Mouse (Mus musculus): ENCODE measurements around the gene Mcf2. TPM values are rescaled to one million over a fixed set of nuclear protein-coding genes. Genes with fewer than 3 reads are reported as not detected.

Gene Mcf2
- polyA plus RNA-seq (2015; fragmentation: Illumina TruSeq; extraction: RNeasy Lipid Tissue Mini Kit (QIAGEN cat#74804); ENCODE audit: insufficient read depth, low replicate concordance) = 0.83 TPM

GRCm38 (mm10) chrX:60178744-60179458, at the start of gene Mcf2:
Gene Mcf2 (minus strand): TSS chrX:60179089.

Other genes with a start within 250 kb of the Mcf2 start
- gene F9, start 179.6 kb downstream of the Mcf2 start, polyA plus RNA-seq (2015; fragmentation: Illumina TruSeq; extraction: RNeasy Lipid Tissue Mini Kit (QIAGEN cat#74804); ENCODE audit: insufficient read depth, low replicate concordance) = 1.5 TPM

All from spleen, adult 10 weeks (tissue).